Mouse (Mus musculus) heart, adult 2 months (tissue): Measurements from ENCODE around the gene Omt2b.

Experiments
- CTCF ChIP-seq: fragments of 200-600 bp; IDR thresholded peaks from 2 replicates; pipeline ENCODE4 v1.8.1; 2022; ENCODE audit warnings: antibody characterized with exemption, mild to moderate bottlenecking, moderate library complexity
- POLR2A ChIP-seq: fragments of 200-500 bp; IDR thresholded peaks from 2 replicates; pipeline ENCODE4 v1.6.1; 2011; ENCODE audit warnings: mild to moderate bottlenecking, low read depth, low read length, control low read depth; ENCODE audit not compliant: insufficient read depth

- TF ChIP-seq CTCF (no peak), POLR2A (no peak)
Observed at GRCm38 (mm10) chr9:78371441-78371840, 44.1 kb downstream of the Omt2b start.
